Mouse (Mus musculus): Measurements from ENCODE around the gene Fam181a. TPM values are rescaled to one million over a fixed set of nuclear protein-coding genes. Genes with fewer than 3 reads are reported as not detected.

Gene Fam181a
- not detected in 2 replicates for polyA plus RNA-seq (2014; fragmentation: Nextera tagmentation; extraction: Ambion mirVana)

DNA sequence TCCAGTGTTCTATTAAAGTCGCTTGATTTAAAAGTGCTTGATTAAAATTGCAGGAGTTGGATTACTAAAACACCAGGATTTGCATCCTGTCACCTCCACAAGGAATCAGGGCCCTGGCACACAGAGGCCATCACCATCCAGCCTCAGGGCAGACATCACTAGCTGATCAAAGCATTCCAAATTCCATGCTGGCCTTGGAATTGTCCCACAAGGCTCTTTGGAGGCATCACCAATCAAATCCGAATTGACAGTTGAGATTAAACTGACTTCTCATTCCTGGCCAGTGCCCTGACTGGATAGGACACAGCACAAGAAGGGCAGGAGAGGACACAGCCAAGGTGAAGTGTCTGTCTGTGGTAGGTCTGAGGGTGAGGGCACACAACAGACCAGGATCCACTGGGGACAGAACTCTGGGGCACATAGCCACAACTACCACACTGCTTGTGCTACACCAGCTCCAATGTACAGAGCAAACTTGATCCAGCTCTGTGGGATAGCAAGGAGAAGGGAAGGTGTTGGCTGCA lies at the start of gene Fam181a:
Gene Fam181a, plus strand, starts transcription at position 232 of the 524 bp plus-strand sequence.
- H3K4me3 ChIP-seq (ENCODE audit: low read depth, low read length), result no peak within 1 kb of the TSS
- 74% methylated on average over 2 of the region's 2 CpGs for WGBS
- H3K36me3 ChIP-seq (ENCODE audit: control insufficient read depth, insufficient read depth, low read length), result no peaks in the 10 kb centered on the region
- peaks cover 25% of the 10 kb centered on the region for H3K27me3 ChIP-seq (replicated peaks; ENCODE audit: control insufficient read depth, insufficient read depth, low read length)
- no peak within 1 kb of the TSS for H3K9ac ChIP-seq (ENCODE audit: low read length)
- ATAC-seq (replicated peaks; ENCODE audit: low FRiP score, low TSS enrichment, low read depth), result no peak
- no peaks in the 10 kb centered on the region for H3K9me3 ChIP-seq (ENCODE audit: control insufficient read depth, low read length)
- H3K4me1 ChIP-seq (replicated peaks; ENCODE audit: control insufficient read depth, insufficient read depth, low read length), result no peaks in the 10 kb centered on the region
- H3K27ac ChIP-seq (ENCODE audit: low read depth), result no peak within 1 kb of the TSS
- H3K4me2 ChIP-seq (ENCODE audit: low read length), result no peak within 1 kb of the TSS
- DNase-seq (ENCODE audit: low spot score), result no peak

- WGBS, result 50% methylated on average over 13 of the region's 13 CpGs
- Histone ChIP-seq H3K36me3 (ENCODE audit: control insufficient read depth, insufficient read depth, low read length) (no peaks in the 10 kb centered on the region), H3K9ac (ENCODE audit: low read length) (no peak overlapping the region), H3K9me3 (ENCODE audit: control insufficient read depth, low read length) (no peaks in the 10 kb centered on the region), H3K4me2 (ENCODE audit: low read length) (no peak overlapping the region), H3K4me3 (ENCODE audit: low read depth, low read length) (no peak overlapping the region), H3K27me3 (replicated peaks; ENCODE audit: control insufficient read depth, insufficient read depth, low read length) (no peaks in the 10 kb centered on the region), H3K4me1 (replicated peaks; ENCODE audit: control insufficient read depth, insufficient read depth, low read length) (no peaks in the 10 kb centered on the region; the same call in 1 of the 2 replicates), H3K27ac (ENCODE audit: low read depth) (no peak overlapping the region)
- ATAC-seq (replicated peaks; ENCODE audit: low FRiP score, low TSS enrichment, low read depth) (no peak), DNase-seq (ENCODE audit: low spot score) (peak; percentile 63)
Observed at GRCm38 (mm10) chr12:103262017-103262865, 48.5 kb upstream of the Fam181a start.

- no peak overlapping the region for H3K27ac ChIP-seq (ENCODE audit: low read depth)
- H3K36me3 ChIP-seq (ENCODE audit: control insufficient read depth, insufficient read depth, low read length), result no peaks in the 10 kb centered on the region
- no peak overlapping the region for H3K9ac ChIP-seq (ENCODE audit: low read length)
- no peak overlapping the region for H3K4me3 ChIP-seq (ENCODE audit: low read depth, low read length)
- H3K4me2 ChIP-seq (ENCODE audit: low read length), result no peak overlapping the region
- H3K27me3 ChIP-seq (replicated peaks; ENCODE audit: control insufficient read depth, insufficient read depth, low read length), result no peaks in the 10 kb centered on the region
- WGBS, result 30% methylated on average over 3 of the region's 3 CpGs
- H3K4me1 ChIP-seq (replicated peaks; ENCODE audit: control insufficient read depth, insufficient read depth, low read length), result no peaks in the 10 kb centered on the region
- no peak for DNase-seq (ENCODE audit: low spot score)
- no peaks in the 10 kb centered on the region for H3K9me3 ChIP-seq (ENCODE audit: control insufficient read depth, low read length)
- no peak for ATAC-seq (replicated peaks; ENCODE audit: low FRiP score, low TSS enrichment, low read depth)
Observed at GRCm38 (mm10) chr12:103266605-103267004, 44.2 kb upstream of the Fam181a start.

- WGBS, result 79% methylated on average over 3 of the region's 3 CpGs
- Histone ChIP-seq H3K4me3 (ENCODE audit: low read depth, low read length) (no peak overlapping the region), H3K9ac (ENCODE audit: low read length) (no peak overlapping the region), H3K4me1 (replicated peaks; ENCODE audit: control insufficient read depth, insufficient read depth, low read length) (no peaks in the 10 kb centered on the region), H3K4me2 (ENCODE audit: low read length) (no peak overlapping the region), H3K36me3 (ENCODE audit: control insufficient read depth, insufficient read depth, low read length) (no peaks in the 10 kb centered on the region), H3K27me3 (replicated peaks; ENCODE audit: control insufficient read depth, insufficient read depth, low read length) (no peaks in the 10 kb centered on the region), H3K9me3 (ENCODE audit: control insufficient read depth, low read length) (no peaks in the 10 kb centered on the region), H3K27ac (ENCODE audit: low read depth) (no peak overlapping the region)
- DNase-seq (ENCODE audit: low spot score) (no peak), ATAC-seq (replicated peaks; ENCODE audit: low FRiP score, low TSS enrichment, low read depth) (no peak)
Observed at GRCm38 (mm10) chr12:103272176-103272575, 38.6 kb upstream of the Fam181a start.

- Histone ChIP-seq H3K27ac (ENCODE audit: low read depth) (no peak overlapping the region), H3K4me3 (ENCODE audit: low read depth, low read length) (no peak overlapping the region), H3K4me1 (replicated peaks; ENCODE audit: control insufficient read depth, insufficient read depth, low read length) (no peaks in the 10 kb centered on the region), H3K9me3 (ENCODE audit: control insufficient read depth, low read length) (peaks cover 3% of the 10 kb centered on the region), H3K4me2 (ENCODE audit: low read length) (no peak overlapping the region), H3K36me3 (ENCODE audit: control insufficient read depth, insufficient read depth, low read length) (no peaks in the 10 kb centered on the region), H3K27me3 (replicated peaks; ENCODE audit: control insufficient read depth, insufficient read depth, low read length) (no peaks in the 10 kb centered on the region), H3K9ac (ENCODE audit: low read length) (no peak overlapping the region)
- DNase-seq (ENCODE audit: low spot score) (no peak), ATAC-seq (replicated peaks; ENCODE audit: low FRiP score, low TSS enrichment, low read depth) (no peak)
- 55% methylated on average over 6 of the region's 6 CpGs for WGBS
Observed at GRCm38 (mm10) chr12:103273051-103273450, 37.7 kb upstream of the Fam181a start.

GRCm38 (mm10) chr12:103273732-103274131 lies 37.0 kb upstream of the Fam181a start:
- H3K27ac ChIP-seq (ENCODE audit: low read depth), result no peak overlapping the region
- no peak overlapping the region for H3K4me2 ChIP-seq (ENCODE audit: low read length)
- peaks cover 7% of the 10 kb centered on the region for H3K9me3 ChIP-seq (ENCODE audit: control insufficient read depth, low read length)
- H3K36me3 ChIP-seq (ENCODE audit: control insufficient read depth, insufficient read depth, low read length), result no peaks in the 10 kb centered on the region
- H3K9ac ChIP-seq (ENCODE audit: low read length), result no peak overlapping the region
- no peak for ATAC-seq (replicated peaks; ENCODE audit: low FRiP score, low TSS enrichment, low read depth)
- no peak overlapping the region for H3K4me3 ChIP-seq (ENCODE audit: low read depth, low read length)
- WGBS, result 85% methylated on average over 2 of the region's 2 CpGs
- H3K27me3 ChIP-seq (replicated peaks; ENCODE audit: control insufficient read depth, insufficient read depth, low read length), result no peaks in the 10 kb centered on the region
- DNase-seq (ENCODE audit: low spot score), result no peak
- H3K4me1 ChIP-seq (replicated peaks; ENCODE audit: control insufficient read depth, insufficient read depth, low read length), result no peaks in the 10 kb centered on the region

DNA sequence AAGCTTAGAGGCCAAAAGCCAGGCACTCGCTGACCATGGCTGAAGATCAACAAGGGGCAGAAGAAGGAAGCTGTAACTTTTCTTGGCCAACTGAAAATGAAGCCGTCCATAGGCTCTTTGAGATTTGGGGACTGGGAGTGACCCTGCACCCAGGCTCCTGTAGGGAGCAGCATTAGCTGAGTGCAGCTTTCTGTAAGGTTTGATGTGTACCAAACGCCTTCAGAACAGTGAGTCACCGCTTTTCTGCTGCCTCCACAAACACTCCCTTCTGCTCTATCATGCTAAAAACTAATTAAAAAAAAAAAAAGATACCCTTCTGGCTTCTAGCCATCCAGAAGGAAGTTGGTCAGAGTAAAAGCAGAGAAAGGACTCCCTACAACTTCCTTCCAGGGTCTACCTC lies 34.4 kb upstream of the Fam181a start:
- Histone ChIP-seq H3K27me3 (replicated peaks; ENCODE audit: control insufficient read depth, insufficient read depth, low read length) (no peaks in the 10 kb centered on the region), H3K4me2 (ENCODE audit: low read length) (no peak overlapping the region), H3K27ac (ENCODE audit: low read depth) (no peak overlapping the region), H3K9me3 (ENCODE audit: control insufficient read depth, low read length) (peaks cover 7% of the 10 kb centered on the region), H3K4me1 (replicated peaks; ENCODE audit: control insufficient read depth, insufficient read depth, low read length) (no peaks in the 10 kb centered on the region), H3K36me3 (ENCODE audit: control insufficient read depth, insufficient read depth, low read length) (no peaks in the 10 kb centered on the region), H3K9ac (ENCODE audit: low read length) (no peak overlapping the region), H3K4me3 (ENCODE audit: low read depth, low read length) (no peak overlapping the region)
- no peak for DNase-seq (ENCODE audit: low spot score)
- WGBS, result 65% methylated on average over 4 of the region's 4 CpGs
- ATAC-seq (replicated peaks; ENCODE audit: low FRiP score, low TSS enrichment, low read depth), result no peak

DNA sequence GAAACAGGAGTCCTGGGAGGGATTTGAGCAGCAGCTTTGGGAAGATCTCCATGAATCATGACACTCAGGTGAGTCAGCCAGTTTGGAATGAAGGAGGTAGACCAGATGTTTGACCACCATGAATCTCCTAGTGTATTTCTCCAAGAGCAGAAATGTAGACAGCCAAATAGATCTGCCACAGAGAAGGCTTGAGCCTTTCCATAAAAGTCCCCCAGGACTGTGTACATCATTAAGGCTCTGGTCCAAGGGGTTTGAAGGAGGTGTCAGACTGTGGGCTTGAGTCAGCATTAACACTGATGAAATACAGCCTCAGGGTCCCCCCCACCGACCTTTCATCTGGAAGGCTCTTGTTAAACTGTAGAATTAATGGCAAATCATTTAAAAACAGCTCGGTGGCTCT lies 29.3 kb upstream of the Fam181a start:
- ATAC-seq (replicated peaks; ENCODE audit: low FRiP score, low TSS enrichment, low read depth), result no peak
- no peaks in the 10 kb centered on the region for H3K4me1 ChIP-seq (replicated peaks; ENCODE audit: control insufficient read depth, insufficient read depth, low read length)
- no peak overlapping the region for H3K27ac ChIP-seq (ENCODE audit: low read depth)
- no peak overlapping the region for H3K4me2 ChIP-seq (ENCODE audit: low read length)
- H3K36me3 ChIP-seq (ENCODE audit: control insufficient read depth, insufficient read depth, low read length), result no peaks in the 10 kb centered on the region
- no peak overlapping the region for H3K4me3 ChIP-seq (ENCODE audit: low read depth, low read length)
- H3K9me3 ChIP-seq (ENCODE audit: control insufficient read depth, low read length), result peaks cover 7% of the 10 kb centered on the region
- H3K27me3 ChIP-seq (replicated peaks; ENCODE audit: control insufficient read depth, insufficient read depth, low read length), result no peaks in the 10 kb centered on the region
- no peak overlapping the region for H3K9ac ChIP-seq (ENCODE audit: low read length)
- WGBS, result 38% methylated on average over 2 of the region's 2 CpGs
- DNase-seq (ENCODE audit: low spot score), result no peak

DNA sequence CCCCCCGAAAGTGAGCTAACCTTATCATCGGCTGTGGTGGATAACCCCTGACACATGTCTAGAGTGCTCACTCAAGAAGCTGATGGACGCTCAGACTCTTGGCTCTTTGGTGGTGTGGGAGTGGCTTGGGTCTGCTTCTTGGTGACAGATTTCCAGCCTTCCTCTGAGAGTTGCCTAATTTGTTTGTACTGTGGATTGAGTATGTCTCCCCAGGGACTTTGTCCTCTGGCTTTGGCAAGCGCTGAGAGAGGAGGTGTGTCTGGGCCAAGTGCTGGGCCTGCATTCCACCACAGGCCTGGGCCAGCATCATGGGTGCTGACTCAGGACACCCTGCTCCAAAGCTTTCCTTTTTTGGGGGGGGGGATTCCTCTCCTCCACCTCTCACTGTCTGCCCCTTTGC lies 28.9 kb upstream of the Fam181a start:
- Histone ChIP-seq H3K4me1 (replicated peaks; ENCODE audit: control insufficient read depth, insufficient read depth, low read length) (no peaks in the 10 kb centered on the region), H3K27ac (ENCODE audit: low read depth) (no peak overlapping the region), H3K27me3 (replicated peaks; ENCODE audit: control insufficient read depth, insufficient read depth, low read length) (no peaks in the 10 kb centered on the region), H3K4me2 (ENCODE audit: low read length) (no peak overlapping the region), H3K9me3 (ENCODE audit: control insufficient read depth, low read length) (peaks cover 7% of the 10 kb centered on the region), H3K4me3 (ENCODE audit: low read depth, low read length) (no peak overlapping the region), H3K9ac (ENCODE audit: low read length) (no peak overlapping the region), H3K36me3 (ENCODE audit: control insufficient read depth, insufficient read depth, low read length) (no peaks in the 10 kb centered on the region)
- DNase-seq (ENCODE audit: low spot score) (no peak), ATAC-seq (replicated peaks; ENCODE audit: low FRiP score, low TSS enrichment, low read depth) (peak; percentile 78)
- 37% methylated on average over 4 of the region's 4 CpGs for WGBS

Data from intestine, embryonic 14.5 days (tissue).